Mouse (Mus musculus): ENCODE data around the gene Nenf.

DNA sequence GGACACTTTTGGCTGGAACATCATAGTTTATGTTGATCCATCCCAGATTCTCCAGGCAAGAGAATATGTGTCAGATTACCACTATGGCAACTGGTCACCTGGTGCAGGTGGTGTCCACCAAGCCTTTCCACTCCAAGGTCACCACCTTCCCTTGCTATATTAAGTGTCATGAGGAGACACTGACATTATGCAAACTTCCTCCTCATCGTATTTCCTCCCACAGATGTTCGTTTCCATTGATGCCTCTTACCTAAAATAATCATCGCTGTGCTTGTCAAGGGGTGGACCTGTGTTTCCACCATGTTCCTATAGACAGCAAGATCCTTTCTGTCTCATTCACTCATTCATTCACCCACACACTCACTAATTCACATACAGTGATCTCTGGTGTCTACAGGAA lies 45.3 kb downstream of the Nenf start:
- TF ChIP-seq POLR2A (IDR thresholded peaks at IDR 0.05; ENCODE audit: low read depth, low read length) = no peak
- TF ChIP-seq CTCF (conservative IDR thresholded peaks at IDR 0.05; ENCODE audit: insufficient read depth, insufficient read length, low read depth, low read length) = no peak

Data from kidney, adult 2 months (tissue).